In genomic region chr15:63971601-63972000, GRCm38 (mm10) we compare ENCODE assay signal across 19 mouse cellular contexts. TPM values are rescaled to one million over a fixed set of nuclear protein-coding genes. Genes with fewer than 3 reads are reported as not detected.
"Had no signal": no experiment of that assay in that cellular context is flagged by ENCODE, and none has a peak within 500 bp of the region (broad histone marks: within the 10 kb centered on the region; RNA-seq: fewer than 3 reads in every experiment).

No protein-coding gene starts in this region.

- DNase-seq: lung, adult 18-20 months; lung, embryonic 14.5 days; lung, postnatal 10 days; lung, postnatal 4 days; midbrain, embryonic 14.5 days; retina, postnatal 1 day; right cerebral cortex, adult 18-20 months; right cerebral cortex, postnatal 25 days; right cerebral cortex, postnatal 4 days; thymus, postnatal 25 days; thymus, postnatal 4 days had no signal

RNA-seq across cellular contexts. Expression of gene Gsdmc4, which starts 59.5 kb away (rescaled TPM):
- polyA plus RNA-seq: liver, embryonic 16.5 days; lung, embryonic 14.5 days; lung, embryonic 16.5 days; midbrain, embryonic 10.5 days; midbrain, embryonic 12.5 days; midbrain, embryonic 14.5 days; midbrain, embryonic 16.5 days; neural tube, embryonic 12.5 days; neural tube, embryonic 14.5 days; spleen, adult 2 months had no signal
